Mouse (Mus musculus): ENCODE data around the gene Tspan9.

DNA sequence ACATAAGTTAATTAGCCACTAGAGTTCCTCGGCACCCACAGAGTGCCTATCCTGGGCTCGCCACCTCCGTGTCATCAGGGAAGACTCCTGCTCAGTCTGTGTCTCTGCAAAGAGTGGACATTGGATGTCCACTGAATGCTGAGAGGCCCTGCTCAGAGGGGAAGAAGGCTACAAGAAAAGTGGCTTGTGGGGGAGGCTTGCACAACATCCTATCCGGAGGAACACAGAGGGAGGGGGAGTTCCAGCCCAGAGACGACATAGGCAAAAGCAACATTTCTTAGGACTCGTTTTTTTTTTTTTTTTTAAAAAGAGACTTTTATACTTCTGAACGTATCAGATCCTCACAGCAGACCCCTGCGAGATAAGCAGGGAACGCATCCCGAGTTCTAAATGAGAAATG lies 98.7 kb downstream of the Tspan9 start:
- no peak for TF ChIP-seq CTCF (IDR thresholded peaks at IDR 0.05; ENCODE audit: insufficient read depth, low read length)
- no peak for TF ChIP-seq POLR2A (IDR thresholded peaks at IDR 0.05; ENCODE audit: borderline replicate concordance, extremely low read depth, low read depth, low read length)
